Mouse (Mus musculus): ENCODE results near the gene Ptpn3.

DNA sequence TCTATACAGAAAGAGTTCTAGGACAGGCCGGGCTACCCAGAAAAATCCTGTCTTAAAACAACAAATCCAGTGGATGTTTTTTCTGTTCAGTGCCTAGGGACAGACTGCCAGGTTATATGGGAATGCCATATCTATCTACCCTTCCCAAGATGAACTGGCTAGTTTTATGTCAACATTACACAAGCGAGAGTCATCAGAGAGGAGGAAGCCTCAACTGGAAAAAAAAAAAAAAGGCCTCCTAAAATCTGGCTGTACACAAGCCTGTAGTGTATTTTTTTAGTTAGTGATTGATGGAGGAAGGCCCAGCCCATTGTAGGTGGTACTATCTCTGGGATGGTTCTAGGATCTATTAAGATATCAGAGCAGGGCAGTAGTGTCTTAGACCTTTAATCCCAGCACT, 16.4 kb downstream of the Ptpn3 start:
- TF ChIP-seq POLR2A (IDR thresholded peaks at IDR 0.05; ENCODE audit: extremely low read depth, insufficient read depth, low read length) (no peak), CTCF (IDR thresholded peaks at IDR 0.05; ENCODE audit: low read depth, low read length) (no peak)
